Mouse (Mus musculus) frontal cortex, adult 2 months (tissue): Measurements from ENCODE around the gene Hist1h2af. TPM values are rescaled to one million over a fixed set of nuclear protein-coding genes. Genes with fewer than 3 reads are reported as not detected.

ENCODE experiments used
- DNase-seq, 2 experiments: peaks; one replicate each; pipeline ENCODE4 v3.0.0; 2022; ENCODE audit warnings: low spot score in 1 of 2; ENCODE audit errors: extremely low spot score in 1 of 2
- polyA plus RNA-seq: library from polyadenylated mRNA; depleted of rRNA; stranded (reverse); fragments of >200 nt; gene quantifications from 2 replicates; pipeline ENCODE4 v1.2.3, GENCODE M21; 2012

Hist1h2af gene
- polyA plus RNA-seq, 1 experiment: 3.9 TPM

GRCm38 (mm10) chr13:23510127-23510526 lies 23.6 kb upstream of the Hist1h2af start:
- no peak for DNase-seq

DNA sequence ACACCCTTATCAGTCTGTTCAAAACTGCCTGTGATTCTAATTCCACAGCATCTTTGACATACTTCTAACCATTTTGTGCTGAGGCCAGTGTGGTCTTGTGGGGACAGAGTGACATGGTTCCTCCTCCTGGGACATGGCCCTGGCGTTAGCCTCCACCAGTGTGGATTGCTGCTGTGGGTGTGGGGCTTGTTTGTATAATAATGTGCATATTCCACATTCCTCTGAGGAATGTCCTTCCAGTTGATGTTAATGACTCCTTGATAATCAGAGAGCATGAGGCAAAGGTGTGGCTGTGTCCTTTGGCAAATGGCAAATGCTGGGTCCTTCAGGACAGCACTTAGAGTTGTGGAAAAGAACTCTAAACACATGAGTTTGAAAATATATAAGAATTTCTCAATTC lies 20.2 kb upstream of the Hist1h2af start:
- DNase-seq: no peak

GRCm38 (mm10) chr13:23515281-23515680 lies 18.4 kb upstream of the Hist1h2af start:
- no peak for DNase-seq

DNA sequence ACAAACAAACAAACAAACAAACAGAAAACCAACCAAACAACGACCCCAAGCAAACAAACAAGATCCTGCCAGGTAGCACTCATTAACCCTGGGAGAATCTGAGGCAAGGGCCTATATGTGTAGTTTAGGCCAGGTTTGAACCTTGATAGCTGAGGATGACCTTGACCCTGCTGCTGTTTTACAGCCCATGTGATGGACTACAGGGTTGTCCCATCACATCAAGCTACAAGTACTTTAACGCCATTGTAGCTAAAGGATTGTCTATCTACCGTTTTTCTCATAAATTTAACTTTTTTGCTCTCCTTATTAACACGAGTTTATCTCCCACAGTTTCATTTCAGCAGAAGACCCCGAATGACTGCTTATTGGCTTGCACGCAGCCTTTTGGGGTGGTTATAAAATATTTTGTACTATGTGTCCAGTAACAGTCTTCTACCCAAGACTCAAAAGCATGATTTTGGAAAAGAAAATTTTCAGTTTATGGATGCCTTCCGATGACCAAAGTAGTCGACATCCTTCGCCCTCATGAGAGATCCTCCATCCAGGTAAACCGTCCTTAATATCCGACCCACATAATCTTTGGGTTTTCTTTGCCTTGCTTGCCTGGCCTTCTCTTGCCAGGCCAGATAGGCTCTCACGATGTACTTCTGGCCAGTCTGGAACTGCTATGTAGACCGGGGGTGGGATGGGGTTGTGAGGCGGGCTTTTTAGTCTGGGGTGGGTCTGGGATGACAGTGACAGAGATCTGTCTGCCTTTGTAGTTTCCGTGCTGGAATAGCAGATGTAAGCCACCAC lies 17.7 kb upstream of the Hist1h2af start:
- no peak for DNase-seq

GRCm38 (mm10) chr13:23516822-23517602 lies 16.7 kb upstream of the Hist1h2af start:
- peak in 1 of 2 experiments; percentile 90 for DNase-seq

DNA sequence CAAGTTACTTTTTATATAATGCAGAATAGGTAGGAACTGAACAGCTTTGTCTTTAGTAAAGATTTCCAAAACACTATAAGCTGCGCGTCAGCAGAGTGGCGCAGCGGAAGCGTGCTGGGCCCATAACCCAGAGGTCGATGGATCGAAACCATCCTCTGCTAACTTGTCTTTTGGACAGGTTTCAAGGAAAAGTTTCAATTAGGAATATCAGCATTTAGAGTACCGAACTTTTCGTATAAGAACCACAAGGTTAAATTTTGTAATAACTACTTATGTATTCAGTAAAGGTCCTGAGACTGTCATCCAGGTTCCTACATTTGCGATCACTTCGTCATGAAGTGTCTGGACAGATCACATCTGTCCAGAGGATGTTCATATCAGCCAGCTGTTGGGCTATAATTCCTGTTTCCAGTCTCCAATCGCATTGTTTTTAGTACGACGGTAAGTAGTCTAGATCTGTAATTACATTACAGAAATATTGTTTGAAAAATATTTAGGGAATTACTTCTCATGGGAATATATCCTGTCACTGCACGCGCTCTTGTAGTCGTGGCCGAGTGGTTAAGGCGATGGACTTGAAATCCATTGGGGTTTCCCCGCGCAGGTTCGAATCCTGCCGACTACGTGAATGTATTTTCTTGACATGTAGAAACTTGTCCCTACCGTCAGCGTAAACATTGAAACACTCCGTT lies 16.0 kb upstream of the Hist1h2af start:
- DNase-seq: peak; percentile 86 to 99

- no peak for DNase-seq
Observed at GRCm38 (mm10) chr13:23518295-23518603, 15.5 kb upstream of the Hist1h2af start.

- DNase-seq: peak; percentile 71 to 97
Observed at GRCm38 (mm10) chr13:23518885-23519284, 14.8 kb upstream of the Hist1h2af start.

- peak; percentile 72 to 96 for DNase-seq
Observed at GRCm38 (mm10) chr13:23519416-23519815, 14.3 kb upstream of the Hist1h2af start.

GRCm38 (mm10) chr13:23521703-23522102 lies 12.0 kb upstream of the Hist1h2af start:
- peak in 1 of 2 experiments; percentile 91 for DNase-seq

GRCm38 (mm10) chr13:23523976-23524375 lies 9.7 kb upstream of the Hist1h2af start:
- DNase-seq: no peak

DNA sequence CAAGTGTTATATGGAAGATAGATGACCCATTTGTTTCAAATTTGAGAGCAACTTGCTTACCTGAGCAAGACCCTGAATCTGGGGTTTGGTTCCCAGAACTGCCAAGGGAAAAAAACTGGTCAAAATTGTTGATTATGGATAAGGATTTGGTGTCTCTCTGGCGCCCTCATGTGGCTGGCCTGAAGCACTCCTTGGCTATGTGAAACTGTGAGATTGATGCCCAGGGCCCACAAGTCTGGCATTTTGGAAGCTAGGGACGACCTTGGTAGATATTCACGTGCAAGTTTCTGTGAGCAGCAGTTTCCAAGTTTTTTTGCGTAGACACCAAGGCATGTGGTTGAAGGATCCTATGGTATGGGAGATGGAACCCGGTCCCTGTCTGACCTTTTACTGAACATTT lies 9.1 kb upstream of the Hist1h2af start:
- DNase-seq: peak in 1 of 2 experiments; percentile 77

DNA sequence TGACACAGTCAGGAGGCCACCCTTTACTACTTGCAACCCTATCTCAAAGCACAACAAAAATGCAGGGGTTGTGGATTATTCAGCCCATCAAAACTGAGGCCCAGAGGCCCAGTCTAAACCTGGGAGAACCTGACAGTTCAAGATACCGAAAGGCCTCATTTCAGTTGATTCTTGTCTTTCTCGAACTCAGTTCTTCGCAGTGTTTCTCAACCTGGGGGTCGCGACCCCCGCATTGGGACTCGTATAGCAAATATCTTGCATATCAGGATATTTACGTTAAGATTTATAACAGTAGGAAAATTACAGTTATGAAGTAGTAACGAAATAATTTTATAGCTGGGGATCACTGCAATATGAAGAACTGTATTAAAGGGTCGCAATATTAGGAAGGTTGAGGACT lies 7.8 kb upstream of the Hist1h2af start:
- no peak for DNase-seq

GRCm38 (mm10) chr13:23526312-23526711 lies 7.4 kb upstream of the Hist1h2af start:
- DNase-seq: peak; percentile 89 to 99

GRCm38 (mm10) chr13:23529005-23529404 lies 4.7 kb upstream of the Hist1h2af start:
- no peak for DNase-seq

DNA sequence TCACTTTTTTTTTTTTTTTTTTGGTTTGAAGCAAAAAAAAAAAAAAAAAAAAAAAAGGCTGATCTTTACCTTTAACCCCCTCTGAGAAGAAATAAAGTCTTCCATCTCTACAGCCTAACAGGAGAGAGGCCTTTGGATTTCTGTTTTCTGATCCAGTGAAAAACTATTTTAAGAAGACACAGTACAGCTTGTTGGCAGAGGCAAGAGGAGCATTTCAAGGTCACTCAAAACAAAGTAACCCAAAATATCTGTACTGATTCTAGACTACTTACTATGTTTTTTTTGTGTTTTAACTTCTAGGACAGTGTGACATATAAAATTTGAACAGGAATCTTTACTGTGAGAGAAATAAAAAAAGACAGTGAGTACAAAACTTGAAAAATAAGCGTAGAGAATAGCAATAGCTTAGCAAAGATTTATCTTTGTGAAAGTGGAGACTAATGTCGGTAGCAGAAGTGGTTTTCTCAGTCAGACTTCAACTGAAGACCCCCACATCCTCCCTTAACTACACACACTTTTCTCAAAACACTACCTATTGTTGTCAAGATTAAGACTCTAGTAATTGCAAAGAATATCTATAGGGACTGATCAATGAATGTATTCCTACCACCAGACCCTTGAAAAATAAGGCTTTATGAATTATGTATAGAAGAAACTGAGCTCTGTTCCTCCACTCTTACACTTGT lies 4.1 kb upstream of the Hist1h2af start:
- no peak for DNase-seq

- peak; percentile 41 to 92 for DNase-seq
Observed at GRCm38 (mm10) chr13:23530181-23530900, 3.4 kb upstream of the Hist1h2af start.

DNA sequence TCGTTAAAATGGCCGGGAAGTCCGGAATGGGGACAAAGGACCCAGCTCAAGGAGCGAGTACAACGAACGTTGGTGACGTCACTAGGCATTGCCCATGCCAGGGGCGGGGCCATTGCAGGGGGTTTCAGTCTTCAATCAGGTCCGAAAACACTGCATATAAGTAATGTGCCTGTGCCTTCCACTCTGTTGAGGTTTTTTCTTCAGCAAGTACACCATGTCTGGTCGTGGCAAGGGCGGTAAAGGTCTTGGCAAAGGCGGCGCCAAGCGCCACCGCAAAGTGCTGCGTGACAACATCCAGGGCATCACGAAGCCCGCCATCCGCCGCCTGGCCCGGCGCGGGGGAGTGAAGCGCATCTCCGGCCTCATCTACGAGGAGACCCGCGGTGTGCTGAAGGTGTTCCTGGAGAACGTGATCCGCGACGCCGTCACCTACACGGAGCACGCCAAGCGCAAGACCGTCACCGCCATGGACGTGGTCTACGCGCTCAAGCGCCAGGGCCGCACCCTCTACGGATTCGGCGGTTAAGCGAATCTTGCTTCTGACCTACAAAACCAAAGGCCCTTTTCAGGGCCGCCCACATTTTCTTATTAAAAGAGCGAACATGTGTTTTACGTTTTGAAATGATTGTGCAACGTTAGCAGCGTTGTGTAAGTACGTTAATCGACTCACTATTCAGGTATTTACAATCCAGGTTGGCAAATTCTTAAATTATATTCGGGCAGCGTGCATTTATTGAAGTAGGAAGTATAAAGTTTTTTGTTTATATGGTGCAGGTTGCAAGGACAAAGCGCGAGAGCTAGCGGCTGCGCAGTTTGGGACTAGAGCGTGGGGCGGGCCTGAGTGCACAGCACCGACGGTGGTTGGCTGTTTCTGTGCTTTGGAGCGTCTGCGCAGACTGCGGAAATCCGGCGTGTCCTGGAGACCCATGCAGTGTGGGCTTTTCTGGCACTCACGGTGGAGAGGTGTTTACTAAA lies 2.5 kb upstream of the Hist1h2af start, which contains the start of gene Hist1h4h:
Gene Hist1h4h (plus strand): TSS at position 150 of the 975 bp plus-strand sequence.
- peak; percentile 98 to 100 for DNase-seq
